Mouse (Mus musculus): Measurements from ENCODE around the gene Pard3b. TPM values are rescaled to one million over a fixed set of nuclear protein-coding genes. Genes with fewer than 3 reads are reported as not detected.

Pard3b gene
- polyA plus RNA-seq, 2 experiments = 0.44 to 1.4 TPM

GRCm38 (mm10) chr1:62254316-62254715, 615.7 kb downstream of the Pard3b start:
- Histone ChIP-seq H3K27ac (no peak overlapping the region), H3K9ac (replicated peaks) (no peak overlapping the region), H3K4me3 (ENCODE audit: insufficient read depth in 1 of 2, low read depth in 2 of 2, low read length in 2 of 2) (no peak overlapping the region), H3K27me3 (ENCODE audit: control insufficient read depth, insufficient read depth, low read length) (no peaks in the 10 kb centered on the region), H3K9me3 (ENCODE audit: control insufficient read depth, low read length) (no peaks in the 10 kb centered on the region), H3K4me1 (replicated peaks; ENCODE audit: control insufficient read depth in 2 of 2, insufficient read depth in 2 of 2, low read length in 1 of 2) (no peaks in the 10 kb centered on the region), H3K36me3 (replicated peaks; ENCODE audit: control insufficient read depth, insufficient read depth, low read depth) (no peaks in the 10 kb centered on the region), H3K4me2 (ENCODE audit: low read depth) (no peak overlapping the region)
- DNase-seq (ENCODE audit: low read depth in 3 of 3, low spot score in 3 of 3) (no peak), ATAC-seq (ENCODE audit: insufficient read depth) (no peak)
- 62% methylated on average over 4 of the region's 4 CpGs for WGBS (ENCODE audit: insufficient replicate concordance)
- no peak for TF ChIP-seq EP300 (IDR thresholded peaks at IDR 0.05; ENCODE audit: low read depth)

- WGBS (ENCODE audit: insufficient replicate concordance) = 61% methylated on average over 1 of the region's 1 CpGs
- TF ChIP-seq CTCF (IDR thresholded peaks at IDR 0.05; ENCODE audit: low read depth) (no peak), EP300 (IDR thresholded peaks at IDR 0.05; ENCODE audit: low read depth) (no peak)
- Histone ChIP-seq H3K9ac (replicated peaks) (no peak overlapping the region), H3K4me1 (replicated peaks; ENCODE audit: control insufficient read depth in 2 of 2, insufficient read depth in 2 of 2, low read length in 1 of 2) (no peaks in the 10 kb centered on the region), H3K27ac (no peak overlapping the region), H3K27me3 (ENCODE audit: control insufficient read depth, insufficient read depth, low read length) (no peaks in the 10 kb centered on the region), H3K9me3 (ENCODE audit: control insufficient read depth, low read length) (no peaks in the 10 kb centered on the region), H3K4me2 (ENCODE audit: low read depth) (no peak overlapping the region), H3K36me3 (replicated peaks; ENCODE audit: control insufficient read depth, insufficient read depth, low read depth) (no peaks in the 10 kb centered on the region), H3K4me3 (ENCODE audit: insufficient read depth in 1 of 2, low read depth in 2 of 2, low read length in 2 of 2) (no peak overlapping the region)
- ATAC-seq (ENCODE audit: insufficient read depth) = no peak
- no peak for DNase-seq (ENCODE audit: low read depth in 3 of 3, low spot score in 3 of 3)
These were observed 616.3 kb downstream of the Pard3b start for GRCm38 (mm10) chr1:62254888-62255287.

GRCm38 (mm10) chr1:62276466-62276865, 637.8 kb downstream of the Pard3b start:
- no peak overlapping the region for H3K4me2 ChIP-seq (ENCODE audit: low read depth)
- no peak for ATAC-seq (ENCODE audit: insufficient read depth)
- H3K4me1 ChIP-seq (replicated peaks; ENCODE audit: control insufficient read depth in 2 of 2, insufficient read depth in 2 of 2, low read length in 1 of 2) = no peaks in the 10 kb centered on the region
- no peak overlapping the region for H3K4me3 ChIP-seq (ENCODE audit: insufficient read depth in 1 of 2, low read depth in 2 of 2, low read length in 2 of 2)
- no peaks in the 10 kb centered on the region for H3K36me3 ChIP-seq (replicated peaks; ENCODE audit: control insufficient read depth, insufficient read depth, low read depth)
- H3K9ac ChIP-seq (replicated peaks) = no peak overlapping the region
- no peaks in the 10 kb centered on the region for H3K9me3 ChIP-seq (ENCODE audit: control insufficient read depth, low read length)
- no peak for DNase-seq (ENCODE audit: low read depth in 3 of 3, low spot score in 3 of 3)
- TF ChIP-seq EP300 (IDR thresholded peaks at IDR 0.05; ENCODE audit: low read depth) = no peak
- TF ChIP-seq CTCF (IDR thresholded peaks at IDR 0.05; ENCODE audit: low read depth) = no peak
- H3K27ac ChIP-seq = no peak overlapping the region
- WGBS (ENCODE audit: insufficient replicate concordance) = 48% methylated on average over 3 of the region's 3 CpGs
- H3K27me3 ChIP-seq (ENCODE audit: control insufficient read depth, insufficient read depth, low read length) = no peaks in the 10 kb centered on the region

- H3K4me2 ChIP-seq (ENCODE audit: low read depth) = no peak overlapping the region
- H3K9me3 ChIP-seq (ENCODE audit: control insufficient read depth, low read length) = no peaks in the 10 kb centered on the region
- TF ChIP-seq EP300 (IDR thresholded peaks at IDR 0.05; ENCODE audit: low read depth) = no peak
- TF ChIP-seq CTCF (IDR thresholded peaks at IDR 0.05; ENCODE audit: low read depth) = no peak
- H3K9ac ChIP-seq (replicated peaks) = no peak overlapping the region
- no peaks in the 10 kb centered on the region for H3K36me3 ChIP-seq (replicated peaks; ENCODE audit: control insufficient read depth, insufficient read depth, low read depth)
- no peaks in the 10 kb centered on the region for H3K27me3 ChIP-seq (ENCODE audit: control insufficient read depth, insufficient read depth, low read length)
- WGBS (ENCODE audit: insufficient replicate concordance) = 57% methylated on average over 1 of the region's 1 CpGs
- H3K4me1 ChIP-seq (replicated peaks; ENCODE audit: control insufficient read depth in 2 of 2, insufficient read depth in 2 of 2, low read length in 1 of 2) = no peaks in the 10 kb centered on the region
- DNase-seq (ENCODE audit: low read depth in 3 of 3, low spot score in 3 of 3) (no peak), ATAC-seq (ENCODE audit: insufficient read depth) (no peak)
- no peak overlapping the region for H3K27ac ChIP-seq
- H3K4me3 ChIP-seq (ENCODE audit: insufficient read depth in 1 of 2, low read depth in 2 of 2, low read length in 2 of 2) = no peak overlapping the region
These were observed 640.0 kb downstream of the Pard3b start for GRCm38 (mm10) chr1:62278586-62278985.

- no peak overlapping the region for H3K4me2 ChIP-seq (ENCODE audit: low read depth)
- TF ChIP-seq EP300 (IDR thresholded peaks at IDR 0.05; ENCODE audit: low read depth) = no peak
- TF ChIP-seq CTCF (IDR thresholded peaks at IDR 0.05; ENCODE audit: low read depth) = no peak
- H3K4me1 ChIP-seq (replicated peaks; ENCODE audit: control insufficient read depth in 2 of 2, insufficient read depth in 2 of 2, low read length in 1 of 2) = no peaks in the 10 kb centered on the region
- no peak overlapping the region for H3K9ac ChIP-seq (replicated peaks)
- H3K4me3 ChIP-seq (ENCODE audit: insufficient read depth in 1 of 2, low read depth in 2 of 2, low read length in 2 of 2) = no peak overlapping the region
- no peak for DNase-seq (ENCODE audit: low read depth in 3 of 3, low spot score in 3 of 3)
- ATAC-seq (ENCODE audit: insufficient read depth) = no peak
- no peaks in the 10 kb centered on the region for H3K9me3 ChIP-seq (ENCODE audit: control insufficient read depth, low read length)
- no peaks in the 10 kb centered on the region for H3K36me3 ChIP-seq (replicated peaks; ENCODE audit: control insufficient read depth, insufficient read depth, low read depth)
- no peaks in the 10 kb centered on the region for H3K27me3 ChIP-seq (ENCODE audit: control insufficient read depth, insufficient read depth, low read length)
- H3K27ac ChIP-seq = no peak overlapping the region
These were observed 642.0 kb downstream of the Pard3b start for GRCm38 (mm10) chr1:62280586-62280985.

GRCm38 (mm10) chr1:62282835-62283234, 644.2 kb downstream of the Pard3b start:
- no peak for ATAC-seq (ENCODE audit: insufficient read depth)
- DNase-seq (ENCODE audit: low read depth in 3 of 3, low spot score in 3 of 3) = no peak
- Histone ChIP-seq H3K9me3 (ENCODE audit: control insufficient read depth, low read length) (no peaks in the 10 kb centered on the region), H3K36me3 (replicated peaks; ENCODE audit: control insufficient read depth, insufficient read depth, low read depth) (no peaks in the 10 kb centered on the region), H3K4me3 (ENCODE audit: insufficient read depth in 1 of 2, low read depth in 2 of 2, low read length in 2 of 2) (no peak overlapping the region), H3K9ac (replicated peaks) (no peak overlapping the region), H3K4me2 (ENCODE audit: low read depth) (no peak overlapping the region), H3K27me3 (ENCODE audit: control insufficient read depth, insufficient read depth, low read length) (no peaks in the 10 kb centered on the region), H3K4me1 (replicated peaks; ENCODE audit: control insufficient read depth in 2 of 2, insufficient read depth in 2 of 2, low read length in 1 of 2) (no peaks in the 10 kb centered on the region), H3K27ac (no peak overlapping the region)
- WGBS (ENCODE audit: insufficient replicate concordance) = 24% methylated on average over 6 of the region's 6 CpGs
- TF ChIP-seq CTCF (IDR thresholded peaks at IDR 0.05; ENCODE audit: low read depth) (no peak), EP300 (IDR thresholded peaks at IDR 0.05; ENCODE audit: low read depth) (no peak)
